Mouse (Mus musculus): ENCODE measurements around the gene Glyr1. TPM values are rescaled to one million over a fixed set of nuclear protein-coding genes. Genes with fewer than 3 reads are reported as not detected.

Glyr1 gene
- polyA plus RNA-seq, 1 experiment: 76.1 TPM

DNA sequence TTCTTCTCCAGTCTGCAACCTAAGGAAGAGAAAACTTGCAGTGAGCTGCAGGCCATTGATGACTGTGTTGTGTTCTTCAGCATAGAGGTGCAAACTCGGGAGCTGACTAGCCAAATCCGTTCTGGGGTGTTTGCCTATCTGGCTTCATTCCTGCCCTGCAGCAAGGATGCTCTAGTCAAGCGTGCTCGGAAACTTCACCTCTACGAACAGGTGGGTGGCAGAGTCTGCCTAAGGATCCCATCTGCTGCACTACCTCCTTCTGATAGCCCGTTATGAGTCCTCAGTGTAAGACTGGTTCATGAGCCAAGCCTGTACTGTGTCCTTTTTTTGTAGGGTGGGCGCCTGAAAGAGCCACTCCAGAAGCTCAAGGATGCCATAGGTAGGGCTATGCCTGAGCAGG lies 22.3 kb upstream of the Glyr1 start:
- H3K36me3 ChIP-seq (ENCODE audit: control insufficient read depth, insufficient read depth, low read length): peaks cover 8% of the 10 kb centered on the region
- no peak overlapping the region for H3K4me3 ChIP-seq (ENCODE audit: insufficient read depth, low read depth, low read length)
- 93% methylated on average over 7 of the region's 7 CpGs for WGBS
- no peak for DNase-seq
- H3K27ac ChIP-seq (ENCODE audit: insufficient read depth, low read depth, low read length): no peak overlapping the region
- H3K4me1 ChIP-seq (ENCODE audit: control insufficient read depth, insufficient read depth, low read length): no peaks in the 10 kb centered on the region
- TF ChIP-seq POLR2A (IDR thresholded peaks at IDR 0.05; ENCODE audit: low read depth, low read length): no peak
- H3K27me3 ChIP-seq (replicated peaks; ENCODE audit: control insufficient read depth, insufficient read depth, low read length): no peaks in the 10 kb centered on the region

DNA sequence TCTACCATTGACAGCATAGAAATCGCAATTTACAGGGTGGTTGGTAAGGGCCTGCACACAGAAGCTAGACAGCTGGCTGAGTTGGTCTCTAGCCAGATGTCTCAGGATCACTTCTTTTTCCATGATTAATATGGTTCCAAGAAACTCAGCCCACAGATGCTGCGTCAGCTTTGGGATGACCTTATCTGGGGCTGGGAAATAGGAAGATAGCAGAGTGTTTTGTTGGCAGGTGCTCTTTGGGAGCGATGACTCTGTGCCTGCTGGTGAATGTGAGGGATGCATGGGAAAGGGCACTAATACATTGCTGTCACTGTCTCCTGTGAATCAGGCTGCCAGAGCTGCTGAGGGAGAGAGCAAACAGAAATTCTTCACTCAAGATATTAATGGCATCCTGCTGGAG lies 20.7 kb upstream of the Glyr1 start:
- no peaks in the 10 kb centered on the region for H3K4me1 ChIP-seq (ENCODE audit: control insufficient read depth, insufficient read depth, low read length)
- peak; percentile 13 for DNase-seq
- H3K27me3 ChIP-seq (replicated peaks; ENCODE audit: control insufficient read depth, insufficient read depth, low read length): no peaks in the 10 kb centered on the region
- 78% methylated on average over 3 of the region's 3 CpGs for WGBS
- TF ChIP-seq POLR2A (IDR thresholded peaks at IDR 0.05; ENCODE audit: low read depth, low read length) (no peak), CTCF (conservative IDR thresholded peaks at IDR 0.05; ENCODE audit: insufficient read depth, insufficient read length, low read depth, low read length) (no peak)
- H3K36me3 ChIP-seq (ENCODE audit: control insufficient read depth, insufficient read depth, low read length): peaks cover 10% of the 10 kb centered on the region
- no peak overlapping the region for H3K27ac ChIP-seq (ENCODE audit: insufficient read depth, low read depth, low read length)
- no peak overlapping the region for H3K4me3 ChIP-seq (ENCODE audit: insufficient read depth, low read depth, low read length)

DNA sequence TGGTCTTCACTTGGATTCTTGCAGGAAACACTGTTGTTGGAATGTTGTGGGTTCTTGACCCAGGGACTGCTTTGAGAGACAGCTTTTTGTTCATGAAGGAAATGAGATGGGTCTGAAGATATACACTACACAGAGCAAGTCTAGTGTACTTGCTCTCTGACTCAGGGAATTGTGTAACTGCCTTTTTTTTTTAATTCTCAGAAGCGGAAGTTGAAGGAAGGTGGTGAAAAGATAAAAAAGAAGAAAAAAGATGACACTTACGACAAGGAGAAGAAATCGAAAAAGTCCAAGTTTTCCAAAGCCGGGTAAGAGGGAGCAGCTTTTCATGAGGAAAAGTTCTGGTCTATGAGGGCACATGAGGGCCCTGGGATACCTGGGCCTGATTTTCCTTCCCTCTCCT lies 13.8 kb upstream of the Glyr1 start:
- peaks cover 11% of the 10 kb centered on the region for H3K36me3 ChIP-seq (ENCODE audit: control insufficient read depth, insufficient read depth, low read length)
- 93% methylated on average over 4 of the region's 4 CpGs for WGBS
- no peak overlapping the region for H3K4me3 ChIP-seq (ENCODE audit: insufficient read depth, low read depth, low read length)
- no peaks in the 10 kb centered on the region for H3K27me3 ChIP-seq (replicated peaks; ENCODE audit: control insufficient read depth, insufficient read depth, low read length)
- H3K4me1 ChIP-seq (ENCODE audit: control insufficient read depth, insufficient read depth, low read length): no peaks in the 10 kb centered on the region
- no peak overlapping the region for H3K27ac ChIP-seq (ENCODE audit: insufficient read depth, low read depth, low read length)
- no peak for DNase-seq
- TF ChIP-seq CTCF (conservative IDR thresholded peaks at IDR 0.05; ENCODE audit: insufficient read depth, insufficient read length, low read depth, low read length) (no peak), POLR2A (IDR thresholded peaks at IDR 0.05; ENCODE audit: low read depth, low read length) (no peak)

DNA sequence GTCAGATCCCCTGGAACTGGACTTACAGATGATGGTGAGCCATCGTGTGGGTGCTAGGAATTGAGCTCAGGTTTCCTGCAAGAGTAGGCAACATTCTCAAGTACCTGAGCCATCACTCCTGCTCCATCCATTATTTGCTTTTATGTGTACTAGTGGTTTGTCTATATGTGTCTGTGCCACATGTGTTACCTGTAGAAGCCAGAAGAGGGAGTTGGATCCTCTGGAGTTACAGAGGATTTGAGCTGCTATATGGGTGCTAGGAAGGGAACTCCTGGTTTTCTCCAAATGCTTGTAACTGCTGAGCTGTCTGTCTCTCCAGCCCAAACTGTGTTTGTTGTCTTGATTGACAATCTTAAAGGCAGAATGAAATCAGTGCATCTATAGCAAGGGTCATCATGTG lies 8.5 kb upstream of the Glyr1 start:
- peaks cover 11% of the 10 kb centered on the region for H3K36me3 ChIP-seq (ENCODE audit: control insufficient read depth, insufficient read depth, low read length)
- no peak for DNase-seq

DNA sequence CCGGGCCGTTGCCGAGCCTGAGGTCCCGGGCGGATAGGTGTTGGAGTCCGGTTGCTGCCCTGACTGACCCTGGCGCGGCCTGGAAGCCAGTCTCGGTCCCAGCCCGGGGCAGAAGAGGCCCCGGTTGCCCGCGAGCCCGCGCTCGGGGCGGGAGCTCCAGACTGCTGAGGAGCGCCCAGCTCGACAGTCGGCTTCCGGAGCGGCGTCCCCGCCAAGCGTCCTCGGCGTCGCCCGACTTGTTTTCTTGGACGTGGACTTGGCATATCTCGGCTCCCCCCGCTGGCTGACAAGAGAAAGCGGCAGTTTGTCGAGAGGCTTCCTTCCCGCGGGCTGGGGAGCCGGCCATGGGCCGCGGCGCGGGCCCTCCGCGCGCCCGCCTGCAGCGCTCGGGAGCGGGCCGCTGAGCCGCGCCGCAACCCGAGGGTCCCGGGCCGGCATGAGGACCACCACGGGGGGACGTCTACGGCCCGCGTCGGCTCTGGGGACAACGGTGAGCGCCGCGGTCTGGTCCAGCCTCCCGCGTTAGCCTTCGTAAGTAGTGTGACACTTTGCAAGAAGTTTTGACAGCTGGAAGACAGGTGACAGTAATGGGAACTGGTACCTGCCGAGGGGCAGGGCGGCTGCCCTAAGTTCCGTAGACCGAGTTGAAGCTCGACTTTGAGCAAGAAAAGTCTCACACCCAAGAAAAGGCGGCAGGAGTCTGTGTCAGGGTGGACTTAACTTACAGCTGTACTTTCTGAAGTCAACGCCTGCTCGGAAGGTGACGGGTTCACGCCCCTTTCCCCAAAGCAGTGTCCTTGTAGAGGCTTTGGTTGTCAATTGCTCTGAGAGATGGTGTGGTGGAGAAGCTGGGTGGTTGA lies 818 bp upstream of the Glyr1 start:
- DNase-seq: peak; percentile 89
- peaks cover 5% of the 10 kb centered on the region for H3K36me3 ChIP-seq (ENCODE audit: control insufficient read depth, insufficient read depth, low read length)
- no peaks in the 10 kb centered on the region for H3K27me3 ChIP-seq (replicated peaks; ENCODE audit: control insufficient read depth, insufficient read depth, low read length)
- under 1% methylated on average over 78 of the region's 78 CpGs for WGBS
- peaks cover 5% of the 10 kb centered on the region; the same call in 1 of the 2 replicates for H3K4me1 ChIP-seq (ENCODE audit: control insufficient read depth, insufficient read depth, low read length)
- peak overlapping the region; percentile 86 for H3K27ac ChIP-seq (ENCODE audit: insufficient read depth, low read depth, low read length)
- peak overlapping the region; percentile 75 for H3K4me3 ChIP-seq (ENCODE audit: insufficient read depth, low read depth, low read length)
- no peak for TF ChIP-seq CTCF (conservative IDR thresholded peaks at IDR 0.05; ENCODE audit: insufficient read depth, insufficient read length, low read depth, low read length)

More for the DNA sequence above, 8.5 kb upstream of the Glyr1 start:
- 78% methylated on average over 1 of the region's 1 CpGs for WGBS
- Histone ChIP-seq H3K27ac (ENCODE audit: insufficient read depth, low read depth, low read length) (no peak overlapping the region), H3K4me3 (ENCODE audit: insufficient read depth, low read depth, low read length) (no peak overlapping the region), H3K4me1 (ENCODE audit: control insufficient read depth, insufficient read depth, low read length) (no peaks in the 10 kb centered on the region), H3K27me3 (replicated peaks; ENCODE audit: control insufficient read depth, insufficient read depth, low read length) (no peaks in the 10 kb centered on the region)
- TF ChIP-seq POLR2A (IDR thresholded peaks at IDR 0.05; ENCODE audit: low read depth, low read length) (no peak), CTCF (conservative IDR thresholded peaks at IDR 0.05; ENCODE audit: insufficient read depth, insufficient read length, low read depth, low read length) (0 out of 2 replicates have a peak, but pooled peaks have one; percentile 4)

DNA sequence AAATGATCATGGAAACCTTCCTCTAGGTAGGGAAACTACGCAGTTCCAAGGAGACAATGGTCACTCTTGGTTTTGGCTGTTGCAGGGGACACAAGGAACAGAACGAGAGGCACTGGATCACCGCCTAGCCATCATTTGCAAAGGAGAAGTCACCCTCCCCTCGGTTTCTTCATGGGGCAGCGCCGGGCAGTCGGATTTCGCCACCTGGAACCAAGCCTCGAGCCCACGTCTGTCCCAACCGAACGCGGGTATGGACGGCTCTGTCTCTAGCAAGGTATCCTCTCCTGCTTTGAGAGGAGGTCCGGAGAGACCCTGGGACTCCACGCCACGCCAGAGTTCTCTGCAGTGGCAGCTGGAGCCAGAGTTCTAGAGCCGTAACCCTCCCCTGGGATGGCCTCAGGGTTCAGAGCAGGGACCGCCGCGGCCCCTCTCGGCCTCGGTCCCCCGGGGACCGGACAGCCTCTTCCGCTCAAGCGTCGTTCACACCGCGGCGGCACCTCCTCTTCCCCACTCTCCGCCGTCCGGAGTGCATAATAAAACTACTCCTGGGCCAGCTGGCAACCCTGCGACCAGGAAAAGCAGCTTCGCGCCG lies 385 bp downstream of the Glyr1 start:
- no peaks in the 10 kb centered on the region for H3K27me3 ChIP-seq (replicated peaks; ENCODE audit: control insufficient read depth, insufficient read depth, low read length)
- peak overlapping the region; percentile 76 for H3K4me3 ChIP-seq (ENCODE audit: insufficient read depth, low read depth, low read length)
- TF ChIP-seq POLR2A (IDR thresholded peaks at IDR 0.05; ENCODE audit: low read depth, low read length): no peak
- DNase-seq: no peak
- H3K27ac ChIP-seq (ENCODE audit: insufficient read depth, low read depth, low read length): peak overlapping the region; percentile 82
- under 1% methylated on average over 38 of the region's 38 CpGs for WGBS
- H3K4me1 ChIP-seq (ENCODE audit: control insufficient read depth, insufficient read depth, low read length): peaks cover 5% of the 10 kb centered on the region; the same call in 1 of the 2 replicates
- peaks cover 4% of the 10 kb centered on the region for H3K36me3 ChIP-seq (ENCODE audit: control insufficient read depth, insufficient read depth, low read length)

DNA sequence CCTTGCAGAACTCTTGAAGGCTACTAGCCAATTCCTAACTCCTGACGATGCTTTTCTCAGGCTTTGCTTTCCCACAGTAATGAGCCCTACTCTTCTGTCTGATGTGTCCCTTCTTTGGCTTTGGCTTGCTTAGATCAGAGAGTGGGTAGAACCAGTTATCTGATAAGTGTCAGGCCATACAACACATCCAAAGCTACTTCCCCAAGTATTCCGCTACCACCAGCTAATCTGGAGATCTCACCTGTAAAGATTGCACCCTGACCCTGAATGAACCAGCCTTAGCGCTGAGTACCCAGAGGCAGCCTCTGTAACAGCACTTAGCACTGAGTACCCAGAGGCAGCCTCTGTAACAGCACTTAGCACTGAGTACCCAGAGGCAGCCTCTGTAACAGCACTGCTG lies 4.3 kb downstream of the Glyr1 start:
- Histone ChIP-seq H3K36me3 (ENCODE audit: control insufficient read depth, insufficient read depth, low read length) (peaks cover 9% of the 10 kb centered on the region), H3K27me3 (replicated peaks; ENCODE audit: control insufficient read depth, insufficient read depth, low read length) (no peaks in the 10 kb centered on the region), H3K4me1 (ENCODE audit: control insufficient read depth, insufficient read depth, low read length) (peaks cover 5% of the 10 kb centered on the region; the same call in 1 of the 2 replicates), H3K27ac (ENCODE audit: insufficient read depth, low read depth, low read length) (no peak overlapping the region), H3K4me3 (ENCODE audit: insufficient read depth, low read depth, low read length) (no peak overlapping the region)
- no peak for TF ChIP-seq CTCF (conservative IDR thresholded peaks at IDR 0.05; ENCODE audit: insufficient read depth, insufficient read length, low read depth, low read length)
- DNase-seq: no peak
- WGBS: 89% methylated on average over 3 of the region's 3 CpGs

All from kidney, adult 2 months (tissue).